Mouse (Mus musculus) regulatory T cell (primary cell): Measurements from ENCODE around the gene Tvp23a.

Experiments
- in situ Hi-C: fragments of 300-600 bp; cut with MboI, MseI; formaldehyde crosslinking; loops from one replicate; pipeline ENCODE4 v1.15.1; 2025; ENCODE audit warnings: high pct_unique_total_duplicates

Tvp23a gene

GRCm38 (mm10) chr16:10454583-10454974 is 7.4 kb upstream of the Tvp23a start:
- in situ Hi-C loops: no loop called here

GRCm38 (mm10) chr16:10453872-10454582 is 6.9 kb upstream of the Tvp23a start:
- in situ Hi-C loops: no loop called here

- in situ Hi-C loops: no loop called here
Measured at GRCm38 (mm10) chr16:10452445-10452896, 5.3 kb upstream of the Tvp23a start.

- in situ Hi-C loops: no loop called here
Measured at GRCm38 (mm10) chr16:10451906-10452305, 4.7 kb upstream of the Tvp23a start.

GRCm38 (mm10) chr16:10448931-10449330 is 1.8 kb upstream of the Tvp23a start:
- in situ Hi-C loops: no loop called here

GRCm38 (mm10) chr16:10447781-10448180 is 619 bp upstream of the Tvp23a start:
- in situ Hi-C loops: no loop called here

GRCm38 (mm10) chr16:10446573-10447263 is 444 bp downstream of the Tvp23a start:
- in situ Hi-C loops: no loop called here

GRCm38 (mm10) chr16:10443723-10444122 is 3.4 kb downstream of the Tvp23a start:
- in situ Hi-C loops: no loop called here

GRCm38 (mm10) chr16:10441761-10442160 is 5.4 kb downstream of the Tvp23a start:
- in situ Hi-C loops: no loop called here

GRCm38 (mm10) chr16:10441328-10441727 is 5.8 kb downstream of the Tvp23a start:
- in situ Hi-C loops: no loop called here

- in situ Hi-C loops: no loop called here
Measured at GRCm38 (mm10) chr16:10438055-10438454, 9.1 kb downstream of the Tvp23a start.

- in situ Hi-C loops: no loop called here
Measured at GRCm38 (mm10) chr16:10436166-10436565, 11.0 kb downstream of the Tvp23a start.

- in situ Hi-C loops: no loop called here
Measured at GRCm38 (mm10) chr16:10433344-10433743, 13.8 kb downstream of the Tvp23a start.

- in situ Hi-C loops: no loop called here
Measured at GRCm38 (mm10) chr16:10432387-10432786, 14.8 kb downstream of the Tvp23a start.

GRCm38 (mm10) chr16:10431911-10432310 is 15.3 kb downstream of the Tvp23a start:
- in situ Hi-C loops: no loop called here

GRCm38 (mm10) chr16:10420447-10421054 is 26.6 kb downstream of the Tvp23a start:
- in situ Hi-C loops: no loop called here

GRCm38 (mm10) chr16:10417723-10418259 is 29.4 kb downstream of the Tvp23a start:
- in situ Hi-C loops: loop anchor here (5.0 kb wide), 1 partner anchor 115 kb away; no protein-coding TSS in a partner anchor

GRCm38 (mm10) chr16:10416866-10417265 is 30.3 kb downstream of the Tvp23a start:
- in situ Hi-C loops: loop anchor here (5.0 kb wide), 1 partner anchor 115 kb away; no protein-coding TSS in a partner anchor

GRCm38 (mm10) chr16:10415976-10416375 is 31.2 kb downstream of the Tvp23a start:
- in situ Hi-C loops: loop anchor here (5.0 kb wide), 1 partner anchor 116 kb away; no protein-coding TSS in a partner anchor

- in situ Hi-C loops: no loop called here
Measured at GRCm38 (mm10) chr16:10411764-10412746, 35.1 kb downstream of the Tvp23a start, which contains the start of gene Nubp1. Gene Nubp1, plus strand, starts transcription at chr16:10411948.

- in situ Hi-C loops: loop anchor here (5.0 kb wide), 1 partner anchor 122 kb away; no protein-coding TSS in a partner anchor
Measured at GRCm38 (mm10) chr16:10399160-10399559, 48.0 kb downstream of the Tvp23a start.
